Mouse (Mus musculus) spleen, adult 2 months (tissue): Measurements from ENCODE around the gene Cd7.

Experiments used
- CTCF ChIP-seq: fragments of 200-500 bp; IDR thresholded peaks from 2 replicates; pipeline ENCODE4 v1.5.1; 2011; ENCODE audit warnings: mild to moderate bottlenecking, inconsistent platforms; ENCODE audit not compliant: insufficient read depth, insufficient read length, insufficient replicate concordance; ENCODE audit errors: extremely low read depth
- POLR2A ChIP-seq: fragments of 200-500 bp; IDR thresholded peaks from 2 replicates; pipeline ENCODE4 v1.6.1; 2011; ENCODE audit warnings: low read depth, low read length, inconsistent platforms

DNA sequence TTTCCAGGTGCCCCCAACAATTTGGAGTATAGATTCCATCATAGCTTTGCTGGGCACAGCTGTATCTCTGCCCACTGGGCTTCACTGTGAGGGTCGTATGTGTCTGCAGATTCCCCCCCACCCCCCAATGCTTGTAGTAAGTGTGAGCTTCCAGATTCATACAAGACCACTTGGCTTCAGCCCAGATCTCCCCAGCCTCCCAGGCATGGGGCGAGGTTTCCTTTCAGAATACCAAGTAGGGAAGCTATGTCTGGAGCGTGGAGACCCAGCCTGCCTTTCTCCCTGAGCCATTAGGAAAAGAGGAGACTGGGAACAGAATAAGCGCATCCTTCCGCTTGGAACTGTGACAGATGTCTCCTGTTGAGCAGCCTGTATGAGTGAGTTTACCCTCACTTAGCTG, 45.6 kb downstream of the Cd7 start:
- TF ChIP-seq CTCF (no peak), POLR2A (no peak)
